Mouse (Mus musculus) MEL-GATA-1-ER (cell line): Measurements from ENCODE around the gene Gatc.
"Not testable (repeated sequence)": the region's sequence is repeated elsewhere in the genome, so short reads cannot be mapped to it uniquely, and the experiment has no call there.

Source experiments
- DNase-seq: peaks from one replicate; pipeline ENCODE4 v3.0.0-alpha.2; 2012; ENCODE audit warnings: low read depth; ENCODE audit errors: extremely low read depth

Gene Gatc

GRCm38 (mm10) chr5:115340577-115341313, at the start of gene Gatc, which contains the start of gene Triap1:
TSS of gene Gatc (minus strand) at chr5:115341178.
TSS of gene Triap1 (plus strand) at chr5:115341225.
- DNase-seq, result no peak

GRCm38 (mm10) chr5:115378882-115379281, 37.9 kb upstream of the Gatc start:
- not testable (repeated sequence) for DNase-seq

GRCm38 (mm10) chr5:115375436-115375835, 34.5 kb upstream of the Gatc start:
- DNase-seq, result peak; percentile 4

- DNase-seq, result no peak
Observed at GRCm38 (mm10) chr5:115374204-115374820, 33.3 kb upstream of the Gatc start.

GRCm38 (mm10) chr5:115373441-115374203, 32.6 kb upstream of the Gatc start:
- DNase-seq, result no peak

- DNase-seq, result no peak
Observed at GRCm38 (mm10) chr5:115371736-115372135, 30.8 kb upstream of the Gatc start.

GRCm38 (mm10) chr5:115364782-115365181, 23.8 kb upstream of the Gatc start:
- DNase-seq, result no peak

- DNase-seq, result no peak
Observed at GRCm38 (mm10) chr5:115362819-115363714, 22.1 kb upstream of the Gatc start.

- no peak for DNase-seq
Observed at GRCm38 (mm10) chr5:115362216-115362615, 21.2 kb upstream of the Gatc start.

- DNase-seq, result no peak
Observed at GRCm38 (mm10) chr5:115359851-115360372, 18.9 kb upstream of the Gatc start.

GRCm38 (mm10) chr5:115359438-115359837, 18.5 kb upstream of the Gatc start:
- DNase-seq, result peak; percentile 68

GRCm38 (mm10) chr5:115358872-115359271, 17.9 kb upstream of the Gatc start:
- no peak for DNase-seq

- DNase-seq, result no peak
Observed at GRCm38 (mm10) chr5:115355070-115355469, 14.1 kb upstream of the Gatc start.

- DNase-seq, result no peak
Observed at GRCm38 (mm10) chr5:115351348-115351747, 10.4 kb upstream of the Gatc start.

GRCm38 (mm10) chr5:115349225-115349555, 8.2 kb upstream of the Gatc start:
- no peak for DNase-seq

- peak; percentile 86 for DNase-seq
Observed at GRCm38 (mm10) chr5:115348546-115349224, 7.7 kb upstream of the Gatc start, which contains the start of gene Cox6a1. TSS of gene Cox6a1 (minus strand) at chr5:115348981.

GRCm38 (mm10) chr5:115347564-115347963, 6.6 kb upstream of the Gatc start:
- DNase-seq, result peak; percentile 83

GRCm38 (mm10) chr5:115341314-115342165, 562 bp upstream of the Gatc start:
- DNase-seq, result no peak

GRCm38 (mm10) chr5:115340007-115340406, 971 bp downstream of the Gatc start:
- DNase-seq, result no peak
